Mouse (Mus musculus) forebrain, embryonic 16.5 days (tissue): ENCODE measurements around the gene Nt5c1a. TPM values are rescaled to one million over a fixed set of nuclear protein-coding genes. Genes with fewer than 3 reads are reported as not detected.

ENCODE experiments used
- ATAC-seq: fragments of 200-750 bp; cut with Nextera tagmentation; 2 replicates; pipeline ENCODE4 v1.8.0; 2017; ENCODE audit warnings: mild to moderate bottlenecking, moderate library complexity
- H3K27ac ChIP-seq: fragments of 300-500 bp; sonication (generic); 2 replicates; pipeline ENCODE4 v1.5.1; 2014; ENCODE audit warnings: low read length, control low read depth
- H3K27me3 ChIP-seq: fragments of 300-500 bp; sonication (generic); replicated peaks from 2 replicates; pipeline ENCODE4 v1.6.1; 2014; ENCODE audit warnings: low read length; ENCODE audit not compliant: control insufficient read depth, insufficient read depth
- H3K36me3 ChIP-seq: fragments of 300-500 bp; sonication (generic); 2 replicates; pipeline ENCODE4 v1.6.1; 2014; ENCODE audit not compliant: control insufficient read depth, insufficient read depth
- H3K4me1 ChIP-seq: fragments of 300-500 bp; sonication (generic); replicated peaks from 2 replicates; pipeline ENCODE4 v1.6.1; 2014; ENCODE audit warnings: low read length; ENCODE audit not compliant: control insufficient read depth, insufficient read depth
- H3K4me2 ChIP-seq: fragments of 300-500 bp; sonication (generic); 2 replicates; pipeline ENCODE4 v1.6.1; 2014; ENCODE audit warnings: mild to moderate bottlenecking, low read length, control low read depth
- H3K4me3 ChIP-seq: fragments of 300-500 bp; sonication (generic); replicated peaks from 2 replicates; pipeline ENCODE4 v1.5.1; 2014; ENCODE audit warnings: mild to moderate bottlenecking, low read length, control low read depth
- H3K9ac ChIP-seq: fragments of 300-500 bp; sonication (generic); replicated peaks from 2 replicates; pipeline ENCODE4 v1.6.1; 2014; ENCODE audit warnings: low read depth, low read length, control low read depth
- H3K9me3 ChIP-seq: fragments of 300-500 bp; sonication (generic); 2 replicates; pipeline ENCODE4 v1.6.1; 2016; ENCODE audit warnings: low read length; ENCODE audit not compliant: control insufficient read depth
- WGBS: fragments of 180-500 bp; shearing (Covaris S2); extraction: QIAGEN DNeasy Blood & Tissue Kit; methylation state at CpG from one replicate; pipeline ENCODE4 v1.1.7; 2014; 5-methylcytosine and 5-hydroxymethylcytosine counted together
- polyA plus RNA-seq: library from polyadenylated mRNA; unstranded; fragments of >200 nt; fragmentation: Nextera tagmentation; extraction: Ambion mirVana; gene quantifications from 2 replicates; pipeline ENCODE4 v1.2.1, GENCODE M21; 2015

The Nt5c1a gene
- polyA plus RNA-seq, 1 experiment from 2014 or later, result not detected

- Histone ChIP-seq H3K4me2 (no peak overlapping the region), H3K9me3 (no peaks in the 10 kb centered on the region), H3K27me3 (no peaks in the 10 kb centered on the region), H3K36me3 (no peaks in the 10 kb centered on the region), H3K4me1 (no peaks in the 10 kb centered on the region), H3K9ac (no peak overlapping the region), H3K27ac (no peak overlapping the region), H3K4me3 (no peak overlapping the region)
- WGBS, result 20% methylated on average over 5 of the region's 5 CpGs
- peak; percentile 23; the same call in 1 of the 2 replicates for ATAC-seq
Observed at GRCm38 (mm10) chr4:123254617-123255016, 53.3 kb downstream of the Nt5c1a start.

GRCm38 (mm10) chr4:123260071-123260746 is 58.9 kb downstream of the Nt5c1a start:
- Histone ChIP-seq H3K4me1 (no peaks in the 10 kb centered on the region), H3K9ac (no peak overlapping the region), H3K27ac (no peak overlapping the region), H3K4me2 (no peak overlapping the region), H3K4me3 (no peak overlapping the region), H3K9me3 (no peaks in the 10 kb centered on the region), H3K36me3 (no peaks in the 10 kb centered on the region), H3K27me3 (no peaks in the 10 kb centered on the region)
- ATAC-seq, result no peak
- WGBS, result 63% methylated on average over 8 of the region's 8 CpGs

- no peak within 1 kb of the TSS for H3K27ac ChIP-seq
- H3K4me2 ChIP-seq, result no peak within 1 kb of the TSS
- H3K9me3 ChIP-seq, result no peaks in the 10 kb centered on the region
- no peaks in the 10 kb centered on the region for H3K4me1 ChIP-seq
- ATAC-seq, result no peak
- H3K36me3 ChIP-seq, result no peaks in the 10 kb centered on the region
- no peak within 1 kb of the TSS for H3K4me3 ChIP-seq
- 78% methylated on average over 5 of the region's 5 CpGs for WGBS
- H3K9ac ChIP-seq, result no peak within 1 kb of the TSS
- no peaks in the 10 kb centered on the region for H3K27me3 ChIP-seq
Observed at GRCm38 (mm10) chr4:123261721-123262401, 60.6 kb downstream of the Nt5c1a start, which contains the start of gene Pabpc4. TSS of gene Pabpc4 (plus strand) at chr4:123262351.

Other genes starting within 250 kb of the Nt5c1a start
- 34.3 and 37.2 TPM in 2 replicates for gene Mfsd2a, start 240.3 kb upstream of the Nt5c1a start, polyA plus RNA-seq
- 71.6 and 85.9 TPM in 2 replicates for gene Mycl, start 205.9 kb upstream of the Nt5c1a start, polyA plus RNA-seq
- 34.1 and 35.7 TPM in 2 replicates for gene Trit1, start 184.9 kb upstream of the Nt5c1a start, polyA plus RNA-seq
- 0.35 TPM in 2 replicates for gene Bmp8b, start 96.3 kb upstream of the Nt5c1a start, polyA plus RNA-seq
- gene Oxct2b, start 85.2 kb upstream of the Nt5c1a start, polyA plus RNA-seq, result 0.41 TPM in 1 of 2 replicates, not detected in the other
- gene Ppie, start 61.6 kb upstream of the Nt5c1a start, polyA plus RNA-seq, result 65.9 and 72.4 TPM in 2 replicates
- 30.6 and 55.7 TPM in 2 replicates for gene Hpcal4, start 18.3 kb upstream of the Nt5c1a start, polyA plus RNA-seq
- gene Heyl, start 32.1 kb downstream of the Nt5c1a start, polyA plus RNA-seq, result 4.5 and 5.3 TPM in 2 replicates
- 28.5 and 34.5 TPM in 2 replicates for gene Pabpc4, start 60.8 kb downstream of the Nt5c1a start, polyA plus RNA-seq
- gene Oxct2a, start 122.1 kb downstream of the Nt5c1a start, polyA plus RNA-seq, result not detected in 2 replicates
- gene Bmp8a, start 141.7 kb downstream of the Nt5c1a start, polyA plus RNA-seq, result 0.11 TPM in 2 replicates